Mouse (Mus musculus) MEL (cell line): ENCODE measurements around the gene Gm43517. TPM values are rescaled to one million over a fixed set of nuclear protein-coding genes. Genes with fewer than 3 reads are reported as not detected.

Experiments
- DNase-seq: peaks from one replicate; pipeline ENCODE4 v3.0.0; 2011; ENCODE audit warnings: low read depth, low spot score
- H3K27ac ChIP-seq: 2 replicates; pipeline ENCODE4 v1.5.1; 2012; ENCODE audit warnings: low read depth, mild to moderate bottlenecking, control low read depth, low read length, moderate library complexity; ENCODE audit not compliant: control insufficient read depth
- H3K27me3 ChIP-seq, 2 experiments: fragments of 150-350 bp in 1 of 2; sonication (generic) in 1 of 2; 2 replicates each; pipeline ENCODE4 v1.6.1; 2012; ENCODE audit warnings: low read length in 2 of 2, mild to moderate bottlenecking in 2 of 2, improper control_type of control experiment in 1 of 2, moderate library complexity in 1 of 2; ENCODE audit not compliant: insufficient read depth in 2 of 2, control insufficient read depth in 1 of 2
- H3K36me3 ChIP-seq, 2 experiments: 2 replicates each; pipeline ENCODE4 v1.6.1; 2012 to 2014; ENCODE audit warnings: low read length in 2 of 2, improper control_type of control experiment in 1 of 2, inconsistent platforms in 1 of 2, mild to moderate bottlenecking in 1 of 2; ENCODE audit not compliant: insufficient read depth in 2 of 2, control insufficient read depth in 1 of 2
- H3K4me1 ChIP-seq, 2 experiments: fragments of 150-350 bp in 1 of 2; sonication (generic) in 1 of 2; 2 replicates each; pipeline ENCODE4 v1.6.1; 2012; ENCODE audit warnings: low read length in 2 of 2, improper control_type of control experiment in 1 of 2, mild to moderate bottlenecking in 1 of 2; ENCODE audit not compliant: insufficient read depth in 2 of 2, control insufficient read depth in 1 of 2
- H3K4me3 ChIP-seq, 2 experiments: fragments of 150-350 bp in 1 of 2; sonication (generic) in 1 of 2; 2 replicates each; pipeline ENCODE4 v1.5.1; 2012; ENCODE audit warnings: low read depth in 2 of 2, low read length in 2 of 2, mild to moderate bottlenecking in 2 of 2, moderate library complexity in 2 of 2, control low read depth in 1 of 2, improper control_type of control experiment in 1 of 2; ENCODE audit not compliant: control insufficient read depth in 1 of 2, insufficient read depth in 1 of 2
- H3K79me2 ChIP-seq: 2 replicates; pipeline ENCODE4 v1.6.1; 2012; ENCODE audit warnings: mild to moderate bottlenecking, low read length, moderate library complexity; ENCODE audit not compliant: control insufficient read depth, poor library complexity, insufficient read depth
- H3K9ac ChIP-seq: 2 replicates; pipeline ENCODE4 v1.6.1; 2012; ENCODE audit warnings: low read depth, mild to moderate bottlenecking, control low read depth, low read length, moderate library complexity; ENCODE audit not compliant: control insufficient read depth, poor library complexity, severe bottlenecking
- H3K9me3 ChIP-seq: fragments of 150-350 bp; sonication (generic); replicated peaks from 2 replicates; pipeline ENCODE4 v1.6.1; 2012; ENCODE audit warnings: mild to moderate bottlenecking, low read length, improper control_type of control experiment, moderate library complexity; ENCODE audit not compliant: insufficient read depth
- CHD1 ChIP-seq: IDR thresholded peaks from 2 replicates; pipeline ENCODE4 v1.6.1; 2012; ENCODE audit warnings: low read depth, mild to moderate bottlenecking, inconsistent platforms, low read length, improper control_type of control experiment
- E2F4 ChIP-seq: IDR thresholded peaks from 2 replicates; pipeline ENCODE4 v1.6.1; 2011; ENCODE audit warnings: low read depth, low read length, improper control_type of control experiment, borderline replicate concordance
- EP300 ChIP-seq, 2 experiments: IDR thresholded peaks; 2 replicates each; pipeline ENCODE4 v1.6.1; 2011; ENCODE audit warnings: improper control_type of control experiment in 2 of 2, low read length in 2 of 2, low read depth in 1 of 2, mild to moderate bottlenecking in 1 of 2
- GABPA ChIP-seq: IDR thresholded peaks from 2 replicates; pipeline ENCODE4 v1.6.1; 2012; ENCODE audit warnings: low read depth, mild to moderate bottlenecking, inconsistent platforms, low read length, improper control_type of control experiment, moderate library complexity
- GATA1 ChIP-seq: IDR thresholded peaks from 2 replicates; pipeline ENCODE4 v1.6.1; 2011; ENCODE audit warnings: low read depth, low read length, improper control_type of control experiment
- MAZ ChIP-seq: IDR thresholded peaks from 2 replicates; pipeline ENCODE4 v1.6.1; 2012; ENCODE audit warnings: low read depth, mild to moderate bottlenecking, inconsistent platforms, low read length, improper control_type of control experiment
- MYC ChIP-seq: IDR thresholded peaks from 2 replicates; pipeline ENCODE4 v1.6.1; 2011; ENCODE audit warnings: low read depth, mild to moderate bottlenecking, low read length, improper control_type of control experiment, moderate library complexity
- NELFE ChIP-seq: IDR thresholded peaks from 2 replicates; pipeline ENCODE4 v1.6.1; 2011; ENCODE audit warnings: low read depth, low read length, improper control_type of control experiment
- POLR2A ChIP-seq, 2 experiments: IDR thresholded peaks; 2 replicates each; pipeline ENCODE4 v1.6.1; 2011 to 2012; ENCODE audit warnings: low read length in 2 of 2, mild to moderate bottlenecking in 2 of 2, control low read depth in 1 of 2, improper control_type of control experiment in 1 of 2, low read depth in 1 of 2, moderate library complexity in 1 of 2; ENCODE audit not compliant: control insufficient read depth in 1 of 2, insufficient read depth in 1 of 2, poor library complexity in 1 of 2
- POLR2AphosphoS2 ChIP-seq: IDR thresholded peaks from 2 replicates; pipeline ENCODE4 v1.6.1; 2011; ENCODE audit warnings: low read length, improper control_type of control experiment
- RAD21 ChIP-seq: IDR thresholded peaks from 2 replicates; pipeline ENCODE4 v1.6.1; 2011; ENCODE audit warnings: mild to moderate bottlenecking, low read depth, low read length, improper control_type of control experiment
- SIN3A ChIP-seq: IDR thresholded peaks from 2 replicates; pipeline ENCODE4 v1.6.1; 2012; ENCODE audit warnings: low read length, improper control_type of control experiment, inconsistent platforms
- SMC3 ChIP-seq: IDR thresholded peaks from 2 replicates; pipeline ENCODE4 v1.6.1; 2011; ENCODE audit warnings: low read depth, low read length, improper control_type of control experiment
- TAL1 ChIP-seq: IDR thresholded peaks from 2 replicates; pipeline ENCODE4 v1.6.1; 2012; ENCODE audit warnings: mild to moderate bottlenecking, inconsistent platforms, low read length, moderate library complexity, mixed read lengths
- USF2 ChIP-seq, 2 experiments: IDR thresholded peaks; 2 replicates each; pipeline ENCODE4 v1.6.1; 2011 to 2012; ENCODE audit warnings: improper control_type of control experiment in 2 of 2, low read length in 2 of 2, borderline replicate concordance in 1 of 2, inconsistent platforms in 1 of 2, low read depth in 1 of 2, mild to moderate bottlenecking in 1 of 2; ENCODE audit not compliant: insufficient read depth in 1 of 2
- ZNF384 ChIP-seq: IDR thresholded peaks from 2 replicates; pipeline ENCODE4 v1.6.1; 2012; ENCODE audit warnings: low read depth, mild to moderate bottlenecking, inconsistent platforms, low read length, improper control_type of control experiment
- polyA plus RNA-seq, 2 experiments: library from polyadenylated mRNA; stranded (reverse) in 1 of 2; unstranded in 1 of 2; fragments of >175 nt in 1 of 2; fragments of >200 nt in 1 of 2; gene quantifications; 2 replicates each; pipeline versions ENCODE4 v1.2.1 to v1.2.4; 2012; ENCODE audit warnings: low replicate concordance in 2 of 2, low read depth in 1 of 2; ENCODE audit not compliant: insufficient read length in 2 of 2, insufficient read depth in 1 of 2, missing spikeins in 1 of 2
- total RNA-seq: library from RNA; depleted of rRNA; stranded (reverse); fragments of 300-350 nt; gene quantifications from 2 replicates; pipeline ENCODE4 v1.2.3, GENCODE M21; 2012

Gene Gm43517
- total and polyA plus RNA-seq, 3 experiments: not detected

- no peak overlapping the region for H3K4me3 ChIP-seq
- H3K4me1 ChIP-seq: no peaks in the 10 kb centered on the region
- H3K27me3 ChIP-seq: no peaks in the 10 kb centered on the region
- no peak overlapping the region for H3K27ac ChIP-seq
- no peak for TF ChIP-seq MAZ
- TF ChIP-seq POLR2A (IDR thresholded peaks at IDR 0.05; ENCODE audit: control insufficient read depth in 1 of 2, insufficient read depth in 1 of 2, low read depth in 1 of 2, low read length in 2 of 2, poor library complexity in 1 of 2): no peak
- TF ChIP-seq GATA1: no peak
- no peak for TF ChIP-seq SMC3
- no peak for TF ChIP-seq CHD1
- no peak for TF ChIP-seq NELFE
- TF ChIP-seq MYC: no peak
- H3K36me3 ChIP-seq: no peaks in the 10 kb centered on the region
- H3K9ac ChIP-seq: no peak overlapping the region
- H3K9me3 ChIP-seq: no peaks in the 10 kb centered on the region
- no peak for DNase-seq
- H3K79me2 ChIP-seq: no peaks in the 10 kb centered on the region
Measured at GRCm38 (mm10) chr12:49391305-49392040, 6.5 kb downstream of the Gm43517 start.

- Histone ChIP-seq H3K27ac (no peak overlapping the region), H3K27me3 (no peaks in the 10 kb centered on the region), H3K9me3 (no peaks in the 10 kb centered on the region), H3K36me3 (no peaks in the 10 kb centered on the region)
- TF ChIP-seq E2F4 (no peak), TAL1 (no peak), USF2 (IDR thresholded peaks at IDR 0.05; ENCODE audit: borderline replicate concordance in 1 of 2, insufficient read depth in 1 of 2, low read depth in 1 of 2, low read length in 2 of 2) (no peak), ZNF384 (no peak), SIN3A (no peak), NELFE (no peak), SMC3 (no peak), RAD21 (no peak)
- TF ChIP-seq, all 39 proteins: peak for 0
- Histone ChIP-seq H3K4me1 (no peaks in the 10 kb centered on the region), H3K4me3 (no peak overlapping the region), H3K9ac (no peak overlapping the region), H3K79me2 (no peaks in the 10 kb centered on the region)
- no peak for DNase-seq
Measured at GRCm38 (mm10) chr12:49392041-49392390, 7.0 kb downstream of the Gm43517 start.

- H3K27me3 ChIP-seq: no peaks in the 10 kb centered on the region
Measured at GRCm38 (mm10) chr12:49392876-49393275, 7.9 kb downstream of the Gm43517 start.

More at GRCm38 (mm10) chr12:49392876-49393275, 7.9 kb downstream of the Gm43517 start:
- TF ChIP-seq USF2 (IDR thresholded peaks at IDR 0.05; ENCODE audit: borderline replicate concordance in 1 of 2, insufficient read depth in 1 of 2, low read depth in 1 of 2, low read length in 2 of 2) (no peak), ZNF384 (no peak), GABPA (no peak), POLR2AphosphoS2 (no peak), EP300 (IDR thresholded peaks at IDR 0.05; ENCODE audit: low read depth in 1 of 2, low read length in 2 of 2) (no peak)
- H3K4me3 ChIP-seq: no peak overlapping the region
- no peak overlapping the region for H3K27ac ChIP-seq
- no peaks in the 10 kb centered on the region for H3K36me3 ChIP-seq
- H3K79me2 ChIP-seq: no peaks in the 10 kb centered on the region
- no peaks in the 10 kb centered on the region for H3K9me3 ChIP-seq
- DNase-seq: no peak
- no peaks in the 10 kb centered on the region for H3K4me1 ChIP-seq
- H3K9ac ChIP-seq: no peak overlapping the region
